ENCODE assay signal across 8 mouse cellular contexts in genomic region chr7:4502421-4503090, GRCm38 (mm10). TPM values are rescaled to one million over a fixed set of nuclear protein-coding genes. Genes with fewer than 3 reads are reported as not detected.
A peak's percentile ranks its signal among the peaks of the same experiment; 100 is the strongest.
DNase-seq lines count a peak whose midpoint lies in the region; ATAC-seq and TF ChIP-seq lines count a peak whose summit lies in the region.

No protein-coding gene starts in this region.

- H3K27ac ChIP-seq in embryonic facial prominence, embryonic 11.5 days (replicated peaks; ENCODE audit: low read depth, low read length), result no peak overlapping the region
- H3K27ac ChIP-seq in hindbrain, postnatal 0 days, result peak overlapping the region; percentile 92; the same call in 1 of the 2 replicates
- H3K27ac ChIP-seq in limb, embryonic 11.5 days (replicated peaks; ENCODE audit: low read depth, low read length), result no peak overlapping the region

- H3K9me3 ChIP-seq in embryonic facial prominence, embryonic 11.5 days (replicated peaks; ENCODE audit: control insufficient read depth, low read length), result no peaks in the 10 kb centered on the region
- no peaks in the 10 kb centered on the region for H3K9me3 ChIP-seq in hindbrain, postnatal 0 days (ENCODE audit: low read length)
- no peaks in the 10 kb centered on the region for H3K9me3 ChIP-seq in limb, embryonic 11.5 days (ENCODE audit: control insufficient read depth, low read length)

- H3K4me1 ChIP-seq in embryonic facial prominence, embryonic 11.5 days (ENCODE audit: control insufficient read depth, insufficient read depth, low read length), result no peaks in the 10 kb centered on the region
- peaks cover 30% of the 10 kb centered on the region for H3K4me1 ChIP-seq in hindbrain, postnatal 0 days (ENCODE audit: insufficient read depth, low read length)
- peaks cover 12% of the 10 kb centered on the region; the same call in 1 of the 2 replicates for H3K4me1 ChIP-seq in limb, embryonic 11.5 days (ENCODE audit: control insufficient read depth, insufficient read depth, low read length)

- peak overlapping the region; percentile 90 for H3K9ac ChIP-seq in embryonic facial prominence, embryonic 11.5 days (replicated peaks; ENCODE audit: low read length)
- no peak overlapping the region for H3K9ac ChIP-seq in hindbrain, postnatal 0 days (replicated peaks; ENCODE audit: low read length)
- H3K9ac ChIP-seq in limb, embryonic 11.5 days (ENCODE audit: low read length), result no peak overlapping the region

- 12% methylated on average over 14 of the region's 14 CpGs for WGBS in embryonic facial prominence, embryonic 11.5 days
- WGBS in hindbrain, postnatal 0 days, result 9% methylated on average over 14 of the region's 14 CpGs
- WGBS in limb, embryonic 11.5 days, result 12% methylated on average over 14 of the region's 14 CpGs

- peak; percentile 69 to 72 for DNase-seq in right cerebral cortex, adult 2 months (ENCODE audit: low spot score in 2 of 2)
- DNase-seq in right cerebral cortex, postnatal 4 days, result no peak
- peak; percentile 59 for DNase-seq in adrenal gland, postnatal 10 days
- peak; percentile 71 for DNase-seq in embryonic facial prominence, embryonic 11.5 days (ENCODE audit: low spot score)
- peak; percentile 75 for DNase-seq in hindbrain, postnatal 0 days (ENCODE audit: low spot score)
- DNase-seq in limb, embryonic 11.5 days (ENCODE audit: low spot score), result peak; percentile 44
- DNase-seq in urinary bladder, postnatal 10 days (ENCODE audit: low spot score), result no peak

- no peak for TF ChIP-seq CTCF in hindbrain, postnatal 0 days (IDR thresholded peaks at IDR 0.05; ENCODE audit: low read depth)

- no peak for TF ChIP-seq POLR2A in myocyte (IDR thresholded peaks at IDR 0.05; ENCODE audit: insufficient read length, low read depth)

- no peak for ATAC-seq in embryonic facial prominence, embryonic 11.5 days (replicated peaks; ENCODE audit: insufficient number of reproducible peaks, low FRiP score, low TSS enrichment, low read depth)
- ATAC-seq in hindbrain, postnatal 0 days, result no peak; the same call in 1 of the 2 replicates
- ATAC-seq in limb, embryonic 11.5 days (ENCODE audit: insufficient number of reproducible peaks, low FRiP score, low TSS enrichment, low read depth), result no peak

- no peaks in the 10 kb centered on the region for H3K27me3 ChIP-seq in embryonic facial prominence, embryonic 11.5 days (ENCODE audit: control insufficient read depth, insufficient read depth, low read length)
- H3K27me3 ChIP-seq in hindbrain, postnatal 0 days (ENCODE audit: insufficient read depth, low read length), result no peaks in the 10 kb centered on the region
- H3K27me3 ChIP-seq in limb, embryonic 11.5 days (ENCODE audit: control insufficient read depth, insufficient read depth, low read length), result no peaks in the 10 kb centered on the region
- H3K27me3 ChIP-seq in myocyte (ENCODE audit: control insufficient read depth, insufficient read depth, insufficient read length), result no peaks in the 10 kb centered on the region

- no peaks in the 10 kb centered on the region for H3K36me3 ChIP-seq in embryonic facial prominence, embryonic 11.5 days (replicated peaks; ENCODE audit: control insufficient read depth, insufficient read depth, low read depth, low read length)
- no peaks in the 10 kb centered on the region for H3K36me3 ChIP-seq in hindbrain, postnatal 0 days (ENCODE audit: insufficient read depth, low read length)
- no peaks in the 10 kb centered on the region for H3K36me3 ChIP-seq in limb, embryonic 11.5 days (ENCODE audit: control insufficient read depth, insufficient read depth, low read length)
- no peaks in the 10 kb centered on the region for H3K36me3 ChIP-seq in myocyte (ENCODE audit: control insufficient read depth, insufficient read depth)

- peak overlapping the region; percentile 89 for H3K4me3 ChIP-seq in embryonic facial prominence, embryonic 11.5 days (ENCODE audit: low read depth, low read length)
- H3K4me3 ChIP-seq in hindbrain, postnatal 0 days (ENCODE audit: low read length), result peak overlapping the region; percentile 92
- peak overlapping the region; percentile 73 for H3K4me3 ChIP-seq in limb, embryonic 11.5 days (ENCODE audit: low read depth, low read length)
- peak overlapping the region; percentile 53 for H3K4me3 ChIP-seq in myocyte

- peak overlapping the region; percentile 51 for H3K4me2 ChIP-seq in embryonic facial prominence, embryonic 11.5 days (ENCODE audit: low read depth, low read length)
- H3K4me2 ChIP-seq in hindbrain, postnatal 0 days (ENCODE audit: low read depth, low read length), result peak overlapping the region; percentile 91
- H3K4me2 ChIP-seq in limb, embryonic 11.5 days (ENCODE audit: low read depth, severe bottlenecking), result peak overlapping the region; percentile 61
- H3K4me2 ChIP-seq in myocyte (ENCODE audit: low read depth), result peak overlapping the region; percentile 86

- H3K79me2 ChIP-seq in myocyte (ENCODE audit: control insufficient read depth, insufficient read depth), result peaks cover 34% of the 10 kb centered on the region

- H3ac ChIP-seq in myocyte (ENCODE audit: control insufficient read depth, insufficient read length), result no peak overlapping the region

TF ChIP-seq in myocyte, 11 proteins besides CTCF, POLR2A, EP300 and RAD21:
- TF ChIP-seq E2F4 (IDR thresholded peaks at IDR 0.05; ENCODE audit: insufficient read depth) (no peak), MYOD1 (IDR thresholded peaks at IDR 0.05; ENCODE audit: control insufficient read depth in 1 of 3, insufficient read length in 2 of 3, low read depth in 2 of 3) (no peak), MYOG (IDR thresholded peaks at IDR 0.05; ENCODE audit: control insufficient read depth in 1 of 3, insufficient read depth in 1 of 3, insufficient read length in 2 of 3, low read depth in 2 of 3) (no peak), USF1 (IDR thresholded peaks at IDR 0.05; ENCODE audit: low read depth) (no peak), POLR2AphosphoS2 (IDR thresholded peaks at IDR 0.05; ENCODE audit: insufficient read length, low read depth) (peak; percentile 60), SRF (IDR thresholded peaks at IDR 0.05; ENCODE audit: control insufficient read depth, insufficient read length, low read depth) (peak; percentile 43)

RNA-seq across cellular contexts. Expression of gene Ppp1r12c, which starts 1.1 kb away (rescaled TPM):
- 10 to 100 TPM; 74.0 to 84.4 TPM for total RNA-seq in adrenal gland, postnatal 10 days (2021)
- polyA plus RNA-seq in embryonic facial prominence, embryonic 11.5 days (2014; fragmentation: Nextera tagmentation; extraction: Ambion mirVana), result 33.0 and 35.3 TPM in 2 replicates
- 88.2 and 109 TPM in 2 replicates for total RNA-seq in hindbrain, postnatal 0 days (2014; rRNA removed)
- polyA plus RNA-seq in hindbrain, postnatal 0 days (2015; fragmentation: Nextera tagmentation; extraction: Ambion mirVana), result 33.9 and 42.0 TPM in 2 replicates
- polyA plus RNA-seq in limb, embryonic 11.5 days (2014; fragmentation: Nextera tagmentation; extraction: Ambion mirVana), result 40.9 and 46.0 TPM in 2 replicates
- 39.0 TPM for polyA plus RNA-seq in myocyte (2012; fragmentation: generic; extraction: Trizol)

RNA-seq across cellular contexts. Expression of gene Tnnt1, which starts 13.6 kb away (rescaled TPM):
- total RNA-seq in adrenal gland, postnatal 10 days (2021), result 10 to 100 TPM; 17.3 to 93.6 TPM
- polyA plus RNA-seq in embryonic facial prominence, embryonic 11.5 days (2014; fragmentation: Nextera tagmentation; extraction: Ambion mirVana), result 44.9 and 61.5 TPM in 2 replicates
- total RNA-seq in hindbrain, postnatal 0 days (2014; rRNA removed), result 0.93 and 3.5 TPM in 2 replicates
- 2.9 and 3.6 TPM in 2 replicates for polyA plus RNA-seq in hindbrain, postnatal 0 days (2015; fragmentation: Nextera tagmentation; extraction: Ambion mirVana)
- 59.4 and 64.7 TPM in 2 replicates for polyA plus RNA-seq in limb, embryonic 11.5 days (2014; fragmentation: Nextera tagmentation; extraction: Ambion mirVana)
- 1,403 TPM for polyA plus RNA-seq in myocyte (2012; fragmentation: generic; extraction: Trizol)

RNA-seq across cellular contexts. Expression of gene Tnni3, which starts 21.5 kb away (rescaled TPM):
- total RNA-seq in adrenal gland, postnatal 10 days (2021), result 1 to 10 TPM in 1 of 2 experiments, under 1 TPM in 1; 0.78 to 1.3 TPM
- 2.6 and 9.9 TPM in 2 replicates for polyA plus RNA-seq in embryonic facial prominence, embryonic 11.5 days (2014; fragmentation: Nextera tagmentation; extraction: Ambion mirVana)
- 1.9 TPM in 1 of 2 replicates, not detected in the other for total RNA-seq in hindbrain, postnatal 0 days (2014; rRNA removed)
- 2.1 and 3.9 TPM in 2 replicates for polyA plus RNA-seq in hindbrain, postnatal 0 days (2015; fragmentation: Nextera tagmentation; extraction: Ambion mirVana)
- polyA plus RNA-seq in limb, embryonic 11.5 days (2014; fragmentation: Nextera tagmentation; extraction: Ambion mirVana), result 3.2 and 5.3 TPM in 2 replicates
- polyA plus RNA-seq in myocyte (2012; fragmentation: generic; extraction: Trizol), result 13.3 TPM

RNA-seq across cellular contexts. Expression of gene Dnaaf3, which starts 29.7 kb away (rescaled TPM):
- 1 to 10 TPM in 1 of 2 experiments, under 1 TPM in 1; 0.60 to 1.1 TPM for total RNA-seq in adrenal gland, postnatal 10 days (2021)
- polyA plus RNA-seq in embryonic facial prominence, embryonic 11.5 days (2014; fragmentation: Nextera tagmentation; extraction: Ambion mirVana), result 1.0 and 1.6 TPM in 2 replicates
- total RNA-seq in hindbrain, postnatal 0 days (2014; rRNA removed), result 2.1 and 3.8 TPM in 2 replicates
- 2.0 and 2.6 TPM in 2 replicates for polyA plus RNA-seq in hindbrain, postnatal 0 days (2015; fragmentation: Nextera tagmentation; extraction: Ambion mirVana)
- 1.9 and 2.4 TPM in 2 replicates for polyA plus RNA-seq in limb, embryonic 11.5 days (2014; fragmentation: Nextera tagmentation; extraction: Ambion mirVana)
- 2.2 TPM for polyA plus RNA-seq in myocyte (2012; fragmentation: generic; extraction: Trizol)

RNA-seq across cellular contexts. Expression of gene Eps8l1, which starts 42.1 kb away (rescaled TPM):
- total RNA-seq in adrenal gland, postnatal 10 days (2021), result 1 to 10 TPM; 2.1 to 7.1 TPM
- 3.0 and 5.8 TPM in 2 replicates for polyA plus RNA-seq in embryonic facial prominence, embryonic 11.5 days (2014; fragmentation: Nextera tagmentation; extraction: Ambion mirVana)
- total RNA-seq in hindbrain, postnatal 0 days (2014; rRNA removed), result 5.0 and 5.8 TPM in 2 replicates
- polyA plus RNA-seq in hindbrain, postnatal 0 days (2015; fragmentation: Nextera tagmentation; extraction: Ambion mirVana), result 5.7 and 7.7 TPM in 2 replicates
- 3.4 and 6.7 TPM in 2 replicates for polyA plus RNA-seq in limb, embryonic 11.5 days (2014; fragmentation: Nextera tagmentation; extraction: Ambion mirVana)
- polyA plus RNA-seq in myocyte (2012; fragmentation: generic; extraction: Trizol), result 0.12 TPM

Comparison
In these comparisons a context has a peak if more than half of its experiments do, and no peak if none do; other contexts are left out.
1. DNase-seq: peak in right cerebral cortex, adult 2 months (2 of 2), adrenal gland, postnatal 10 days (single experiment), embryonic facial prominence, embryonic 11.5 days (single experiment), hindbrain, postnatal 0 days (single experiment) and limb, embryonic 11.5 days (single experiment); none in right cerebral cortex, postnatal 4 days (single experiment) and urinary bladder, postnatal 10 days (single experiment).
2. RNA of gene Tnnt1, which starts 13.6 kb away (polyA plus RNA-seq): 1,403 TPM in myocyte (single experiment); 59.4 to 64.7 TPM in limb, embryonic 11.5 days, 44.9 to 61.5 TPM in embryonic facial prominence, embryonic 11.5 days and 2.9 to 3.6 TPM in hindbrain, postnatal 0 days; every median in the first group is over 10 times any median in the second.
3. Peak in every context shown above with its lines, with median percentiles within 50 percentile points of each other: H3K4me2 ChIP-seq and H3K4me3 ChIP-seq.